Mouse (Mus musculus) mouse embryonic stem cell (cell line): ENCODE measurements around the gene Tnni2.
"Not testable (repeated sequence)": the region's sequence is repeated elsewhere in the genome, so short reads cannot be mapped to it uniquely, and the experiment has no call there.

Experiments used
- in situ Hi-C, 2 experiments: fragments of 300-500 bp; cut with MboI; formaldehyde crosslinking; loops; 1 replicate in 1 of 2; 3 replicates in 1 of 2; pipeline ENCODE4 v1.14.3; 2019 to 2020; ENCODE audit warnings: low sequenced_read_pairs in 2 of 2, low pct_unique_long_range_greater_than_20kb in 1 of 2, mixed read lengths in 1 of 2; ENCODE audit not compliant: unreplicated experiment in 1 of 2

The Tnni2 gene

GRCm38 (mm10) chr7:142441585-142441984, at the start of gene Tnni2:
TSS of gene Tnni2 (plus strand) at chr7:142441808.
- in situ Hi-C loops: no loop called here

- in situ Hi-C loops: no loop called here
Measured at GRCm38 (mm10) chr7:142393191-142393590, 48.4 kb upstream of the Tnni2 start.

GRCm38 (mm10) chr7:142394261-142395190, 47.1 kb upstream of the Tnni2 start:
- in situ Hi-C loops: no loop called here

- in situ Hi-C loops: no loop called here
Measured at GRCm38 (mm10) chr7:142395472-142395871, 46.1 kb upstream of the Tnni2 start.

GRCm38 (mm10) chr7:142396611-142397010, 45.0 kb upstream of the Tnni2 start:
- in situ Hi-C loops: no loop called here

- in situ Hi-C loops: no loop called here
Measured at GRCm38 (mm10) chr7:142398052-142398451, 43.6 kb upstream of the Tnni2 start.

GRCm38 (mm10) chr7:142399250-142399649, 42.4 kb upstream of the Tnni2 start:
- in situ Hi-C loops: no loop called here

GRCm38 (mm10) chr7:142400112-142400749, 41.4 kb upstream of the Tnni2 start:
- in situ Hi-C loops: no loop called here

GRCm38 (mm10) chr7:142400750-142401142, 40.9 kb upstream of the Tnni2 start:
- in situ Hi-C loops: no loop called here

GRCm38 (mm10) chr7:142403591-142403990, 38.0 kb upstream of the Tnni2 start:
- in situ Hi-C loops: no loop called here

GRCm38 (mm10) chr7:142405134-142405533, 36.5 kb upstream of the Tnni2 start:
- in situ Hi-C loops: not testable (repeated sequence)

GRCm38 (mm10) chr7:142407935-142408334, 33.7 kb upstream of the Tnni2 start:
- in situ Hi-C loops: no loop called here

GRCm38 (mm10) chr7:142408686-142409085, 32.9 kb upstream of the Tnni2 start:
- in situ Hi-C loops: no loop called here

- in situ Hi-C loops: no loop called here
Measured at GRCm38 (mm10) chr7:142409603-142410002, 32.0 kb upstream of the Tnni2 start.

GRCm38 (mm10) chr7:142413285-142413684, 28.3 kb upstream of the Tnni2 start:
- in situ Hi-C loops: no loop called here

- in situ Hi-C loops: no loop called here
Measured at GRCm38 (mm10) chr7:142415314-142415713, 26.3 kb upstream of the Tnni2 start.

- in situ Hi-C loops: no loop called here
Measured at GRCm38 (mm10) chr7:142416225-142416624, 25.4 kb upstream of the Tnni2 start.

GRCm38 (mm10) chr7:142418027-142418426, 23.6 kb upstream of the Tnni2 start:
- in situ Hi-C loops: no loop called here

GRCm38 (mm10) chr7:142418679-142419078, 22.9 kb upstream of the Tnni2 start:
- in situ Hi-C loops: no loop called here

- in situ Hi-C loops: no loop called here
Measured at GRCm38 (mm10) chr7:142419887-142420286, 21.7 kb upstream of the Tnni2 start.
